Mouse (Mus musculus): ENCODE measurements around the gene Fam83b. TPM values are rescaled to one million over a fixed set of nuclear protein-coding genes. Genes with fewer than 3 reads are reported as not detected.

Fam83b gene
- polyA plus RNA-seq, 1 experiment from 2014 or later, result 6.3 TPM

DNA sequence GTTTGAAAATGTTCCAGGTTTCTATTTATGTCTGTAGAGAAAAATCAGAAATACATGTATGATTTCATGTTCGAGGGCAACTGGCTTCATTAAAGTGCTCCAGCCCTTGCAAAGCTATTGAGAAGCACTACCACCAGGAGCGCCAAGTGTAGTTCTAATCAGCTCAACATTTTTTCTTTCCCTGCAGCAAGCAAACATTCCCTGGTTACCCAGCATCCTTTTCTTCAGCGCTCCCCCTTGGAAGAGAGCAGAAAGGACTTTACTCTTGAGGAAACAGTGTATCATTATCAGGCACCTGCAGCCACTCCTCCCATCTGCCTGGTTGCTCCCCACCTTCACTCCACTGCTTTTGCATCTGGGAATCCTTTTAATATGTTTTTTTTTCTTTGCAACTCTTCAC, 45.3 kb downstream of the Fam83b start:
- Histone ChIP-seq H3K9ac (no peak overlapping the region), H3K4me1 (no peaks in the 10 kb centered on the region), H3K27me3 (no peaks in the 10 kb centered on the region), H3K4me2 (replicated peaks) (no peak overlapping the region), H3K4me3 (replicated peaks) (no peak overlapping the region), H3K27ac (replicated peaks) (no peak overlapping the region), H3K9me3 (replicated peaks) (no peaks in the 10 kb centered on the region), H3K36me3 (no peaks in the 10 kb centered on the region)
- 80% methylated on average over 3 of the region's 3 CpGs for WGBS
- no peak for ATAC-seq (ENCODE audit: insufficient number of reproducible peaks, low FRiP score, low TSS enrichment, low read depth)

DNA sequence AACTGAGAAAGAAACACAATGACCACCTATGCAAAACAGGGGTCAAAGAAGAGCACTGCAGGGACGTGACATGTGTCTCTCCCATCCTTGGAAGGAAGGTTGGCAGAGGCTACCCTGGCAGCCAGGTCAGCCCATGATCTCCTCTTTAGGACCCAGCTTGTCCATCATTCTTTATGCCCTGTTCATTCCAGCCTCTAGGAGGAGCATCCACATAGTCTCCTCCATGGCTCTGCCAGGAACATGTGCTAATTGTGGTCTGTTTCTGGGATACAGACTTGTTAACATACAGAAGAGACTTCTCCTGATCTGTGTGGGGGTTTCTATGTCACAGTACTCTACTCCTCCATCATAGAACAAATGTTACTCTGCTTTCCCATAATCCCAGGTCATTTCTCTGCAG, 48.3 kb downstream of the Fam83b start:
- Histone ChIP-seq H3K9me3 (replicated peaks) (no peaks in the 10 kb centered on the region), H3K4me2 (replicated peaks) (no peak overlapping the region), H3K9ac (no peak overlapping the region), H3K36me3 (no peaks in the 10 kb centered on the region), H3K27me3 (no peaks in the 10 kb centered on the region), H3K4me1 (no peaks in the 10 kb centered on the region), H3K4me3 (replicated peaks) (no peak overlapping the region), H3K27ac (replicated peaks) (no peak overlapping the region)
- whole genome bisulfite sequencing, result 76% methylated on average over 1 of the region's 1 CpGs
- ATAC-seq (ENCODE audit: insufficient number of reproducible peaks, low FRiP score, low TSS enrichment, low read depth), result no peak

DNA sequence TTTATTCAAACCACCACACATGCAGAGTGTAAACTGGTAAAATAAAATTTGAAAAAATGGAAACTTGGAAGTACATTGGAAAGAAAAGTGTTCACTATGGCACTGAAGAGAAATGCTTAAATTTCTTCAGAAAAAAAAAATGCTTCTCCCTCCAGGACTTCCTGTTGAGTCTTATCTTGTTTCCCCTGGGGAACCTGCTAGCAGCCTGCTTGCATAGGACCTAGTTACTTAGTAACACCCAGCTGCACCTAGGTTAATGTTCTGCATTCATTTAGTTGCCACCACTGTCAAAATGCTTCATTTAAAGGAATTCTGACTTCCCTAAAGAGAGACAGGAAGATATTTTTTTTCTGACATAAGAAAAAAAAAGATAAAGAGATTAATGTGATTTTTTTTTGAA, 61.3 kb downstream of the Fam83b start:
- no peaks in the 10 kb centered on the region for H3K27me3 ChIP-seq
- no peaks in the 10 kb centered on the region for H3K4me1 ChIP-seq
- H3K36me3 ChIP-seq, result no peaks in the 10 kb centered on the region
- H3K9me3 ChIP-seq (replicated peaks), result no peaks in the 10 kb centered on the region
- no peak overlapping the region for H3K27ac ChIP-seq (replicated peaks)
- H3K4me3 ChIP-seq (replicated peaks), result no peak overlapping the region
- ATAC-seq (ENCODE audit: insufficient number of reproducible peaks, low FRiP score, low TSS enrichment, low read depth), result no peak
- H3K4me2 ChIP-seq (replicated peaks), result no peak overlapping the region
- no peak overlapping the region for H3K9ac ChIP-seq

DNA sequence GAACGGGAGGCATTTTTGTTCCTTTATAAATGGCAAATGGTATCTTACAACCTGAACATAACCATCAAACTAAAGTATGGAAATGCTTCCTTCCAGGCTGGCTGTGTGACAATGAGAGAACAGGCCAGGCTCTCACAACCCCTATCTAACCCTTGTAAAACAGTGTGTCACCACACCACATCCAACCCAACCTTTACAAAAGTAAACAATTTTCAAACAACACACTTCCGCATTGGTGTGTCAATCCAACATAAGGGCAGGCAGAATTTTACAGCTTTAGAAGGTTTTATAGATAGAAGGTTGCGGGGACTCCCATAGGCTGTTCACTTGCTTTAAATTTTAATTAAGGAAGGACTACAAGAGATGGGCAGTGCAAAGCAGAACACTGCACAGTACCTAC, 77.2 kb downstream of the Fam83b start:
- Histone ChIP-seq H3K27ac (replicated peaks) (no peak overlapping the region), H3K27me3 (no peaks in the 10 kb centered on the region), H3K4me2 (replicated peaks) (no peak overlapping the region), H3K9me3 (replicated peaks) (no peaks in the 10 kb centered on the region), H3K4me1 (no peaks in the 10 kb centered on the region), H3K4me3 (replicated peaks) (no peak overlapping the region), H3K9ac (no peak overlapping the region), H3K36me3 (peaks cover 6% of the 10 kb centered on the region; the same call in 1 of the 2 replicates)
- no peak for ATAC-seq (ENCODE audit: insufficient number of reproducible peaks, low FRiP score, low TSS enrichment, low read depth)
- 95% methylated on average over 3 of the region's 3 CpGs for WGBS

DNA sequence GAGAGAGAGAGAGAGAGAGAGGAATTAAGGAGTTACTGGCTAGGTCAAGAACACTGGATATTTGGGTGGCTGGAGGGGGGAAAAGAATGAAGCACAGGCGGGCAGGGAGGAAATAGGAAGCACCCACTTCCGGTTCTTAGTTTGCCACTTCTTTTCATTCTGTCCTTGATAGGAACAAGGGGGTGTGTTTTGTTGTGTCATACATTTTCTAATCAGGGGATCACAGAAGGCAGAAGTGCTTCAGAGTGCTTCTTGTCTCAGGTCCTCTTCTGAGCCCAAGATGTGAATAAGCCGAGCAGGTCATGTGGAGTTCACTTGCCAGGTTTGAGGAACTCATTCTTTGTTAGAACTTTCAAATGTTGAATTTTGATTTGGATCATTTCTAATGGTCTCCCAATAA, 86.8 kb downstream of the Fam83b start:
- Histone ChIP-seq H3K9me3 (replicated peaks) (no peaks in the 10 kb centered on the region), H3K4me3 (replicated peaks) (no peak overlapping the region), H3K27ac (replicated peaks) (no peak overlapping the region), H3K36me3 (no peaks in the 10 kb centered on the region), H3K4me2 (replicated peaks) (no peak overlapping the region), H3K9ac (no peak overlapping the region), H3K4me1 (no peaks in the 10 kb centered on the region), H3K27me3 (no peaks in the 10 kb centered on the region)
- no peak for ATAC-seq (ENCODE audit: insufficient number of reproducible peaks, low FRiP score, low TSS enrichment, low read depth)
- 79% methylated on average over 3 of the region's 3 CpGs for WGBS

DNA sequence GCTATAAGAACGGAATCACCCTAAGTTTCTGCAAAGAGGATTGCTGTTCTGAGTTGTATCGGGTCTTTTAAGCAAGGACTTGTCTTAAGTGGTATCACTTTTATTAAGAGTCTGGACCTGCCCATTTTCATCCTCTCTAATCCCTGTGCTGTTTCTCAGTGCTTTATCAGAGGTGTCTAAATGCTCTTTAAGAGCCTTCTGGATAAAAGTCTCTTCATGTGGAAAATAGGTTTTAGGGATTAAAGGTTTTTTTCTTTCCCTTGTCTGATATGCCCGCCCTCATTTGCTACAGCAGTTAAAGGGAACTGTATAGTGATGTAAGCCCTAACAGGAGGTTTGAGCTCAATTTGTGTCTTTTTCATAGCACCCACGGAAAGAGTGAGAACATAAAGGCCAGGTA, 97.4 kb downstream of the Fam83b start:
- Histone ChIP-seq H3K4me1 (no peaks in the 10 kb centered on the region), H3K4me2 (replicated peaks) (no peak overlapping the region), H3K36me3 (no peaks in the 10 kb centered on the region), H3K9ac (no peak overlapping the region), H3K27me3 (no peaks in the 10 kb centered on the region), H3K4me3 (replicated peaks) (no peak overlapping the region), H3K27ac (replicated peaks) (no peak overlapping the region), H3K9me3 (replicated peaks) (no peaks in the 10 kb centered on the region)
- ATAC-seq (ENCODE audit: insufficient number of reproducible peaks, low FRiP score, low TSS enrichment, low read depth), result no peak
- 68% methylated on average over 4 of the region's 4 CpGs for WGBS

DNA sequence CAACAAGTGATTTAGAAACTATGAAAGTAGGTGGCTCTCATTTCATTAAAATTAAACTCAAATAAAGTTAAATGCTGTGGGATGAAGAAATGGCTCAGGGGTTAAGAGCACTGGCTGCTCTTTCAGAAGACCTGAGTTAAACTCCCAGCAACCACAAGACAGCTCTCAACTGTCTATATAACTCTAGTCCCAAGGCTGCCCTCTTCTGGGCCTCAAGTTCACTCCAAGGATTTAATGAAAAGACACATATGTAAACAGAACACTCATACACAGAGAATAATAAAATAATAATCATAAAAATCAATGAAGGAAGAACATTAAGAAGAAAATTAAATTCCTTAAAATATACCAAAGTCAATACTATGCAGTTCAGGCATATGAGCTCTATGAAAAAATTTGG, 105.4 kb downstream of the Fam83b start:
- Histone ChIP-seq H3K27me3 (no peaks in the 10 kb centered on the region), H3K4me2 (replicated peaks) (no peak overlapping the region), H3K36me3 (no peaks in the 10 kb centered on the region), H3K27ac (replicated peaks) (no peak overlapping the region), H3K9me3 (replicated peaks) (no peaks in the 10 kb centered on the region), H3K4me1 (no peaks in the 10 kb centered on the region), H3K9ac (no peak overlapping the region), H3K4me3 (replicated peaks) (no peak overlapping the region)
- ATAC-seq (ENCODE audit: insufficient number of reproducible peaks, low FRiP score, low TSS enrichment, low read depth), result no peak

DNA sequence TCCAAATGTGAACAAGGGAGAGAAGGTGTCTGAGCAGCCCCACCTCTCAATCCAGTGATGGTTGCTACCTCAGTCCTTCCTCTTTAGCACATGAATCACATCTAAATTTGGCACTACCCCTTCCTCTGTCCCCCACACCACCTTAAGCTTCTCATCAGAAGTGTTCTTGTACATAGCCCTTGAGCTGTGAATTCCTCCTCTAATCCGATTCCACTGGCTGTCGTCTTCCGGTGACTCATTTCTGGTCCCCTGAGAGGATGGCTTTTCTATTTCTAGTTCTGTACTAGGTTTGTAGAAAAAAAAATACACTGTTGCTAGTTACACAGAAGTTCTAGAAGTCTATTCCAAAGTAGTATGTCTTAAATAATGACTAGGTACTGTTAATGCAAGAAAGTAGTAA, 111.2 kb downstream of the Fam83b start:
- Histone ChIP-seq H3K27me3 (no peaks in the 10 kb centered on the region), H3K4me3 (replicated peaks) (no peak overlapping the region), H3K4me1 (no peaks in the 10 kb centered on the region), H3K9ac (no peak overlapping the region), H3K36me3 (no peaks in the 10 kb centered on the region), H3K9me3 (replicated peaks) (no peaks in the 10 kb centered on the region), H3K27ac (replicated peaks) (no peak overlapping the region), H3K4me2 (replicated peaks) (no peak overlapping the region)
- 72% methylated on average over 3 of the region's 3 CpGs for WGBS
- ATAC-seq (ENCODE audit: insufficient number of reproducible peaks, low FRiP score, low TSS enrichment, low read depth), result no peak

Other genes with a start within 250 kb of the Fam83b start
- gene Hcrtr2, start 243.3 kb downstream of the Fam83b start, polyA plus RNA-seq (2015; fragmentation: Nextera tagmentation; extraction: Ambion mirVana), result 0.43 and 0.88 TPM in 2 replicates